Mouse (Mus musculus) urinary bladder, postnatal 4 days (tissue): ENCODE measurements around the gene Apaf1.

Source experiments
- DNase-seq, 2 experiments: peaks; one replicate each; pipeline ENCODE4 v3.0.0; 2021 to 2022; ENCODE audit warnings: low spot score in 2 of 2

Apaf1 gene

DNA sequence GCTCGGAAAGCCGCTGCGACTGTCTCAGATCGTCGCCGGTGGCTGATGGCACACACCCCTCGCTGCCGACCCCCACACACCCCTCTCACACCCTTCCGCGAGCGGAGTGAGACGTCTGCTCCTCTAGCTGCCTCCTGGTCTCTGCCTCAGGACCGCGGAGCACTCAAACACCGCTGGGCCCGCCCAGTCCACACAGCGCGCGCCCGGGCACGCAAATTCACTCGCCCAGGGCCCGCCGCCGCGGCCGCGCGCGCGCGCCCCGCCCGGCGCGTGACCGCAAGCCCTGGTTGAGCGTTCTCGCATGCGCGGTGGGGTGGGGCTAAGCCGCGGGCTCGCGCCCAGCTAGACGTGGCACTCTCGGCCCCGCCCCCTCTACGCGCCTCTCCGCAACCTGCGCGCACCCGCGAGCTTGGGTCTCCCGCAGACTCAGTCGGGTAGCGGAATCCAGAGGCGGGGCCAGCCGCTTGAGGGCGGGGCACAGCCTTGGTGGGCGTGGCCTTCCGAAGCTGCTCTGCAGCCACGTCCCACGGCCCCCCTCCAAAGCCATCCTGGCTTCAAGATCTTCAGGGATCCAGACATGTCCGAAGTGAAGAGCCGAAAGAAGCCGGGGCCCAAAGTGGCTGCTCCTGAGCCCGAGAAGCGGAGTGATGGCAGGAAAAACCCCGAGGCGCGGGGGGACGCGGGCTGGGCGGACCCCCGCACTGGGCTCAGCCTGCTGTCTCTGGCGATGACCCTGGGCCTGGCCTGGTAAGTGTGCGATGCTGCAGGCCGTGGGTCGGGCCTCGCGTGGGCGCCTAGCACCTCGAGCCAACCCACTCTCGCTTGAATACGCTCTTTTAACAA lies at the start of gene Apaf1, which contains the start of gene Ikbip:
Apaf1 (minus strand) TSS at position 221 of the 843 bp plus-strand sequence.
Ikbip (plus strand) TSS at position 391 of the 843 bp plus-strand sequence.
- DNase-seq, result peak; percentile 99 to 100

DNA sequence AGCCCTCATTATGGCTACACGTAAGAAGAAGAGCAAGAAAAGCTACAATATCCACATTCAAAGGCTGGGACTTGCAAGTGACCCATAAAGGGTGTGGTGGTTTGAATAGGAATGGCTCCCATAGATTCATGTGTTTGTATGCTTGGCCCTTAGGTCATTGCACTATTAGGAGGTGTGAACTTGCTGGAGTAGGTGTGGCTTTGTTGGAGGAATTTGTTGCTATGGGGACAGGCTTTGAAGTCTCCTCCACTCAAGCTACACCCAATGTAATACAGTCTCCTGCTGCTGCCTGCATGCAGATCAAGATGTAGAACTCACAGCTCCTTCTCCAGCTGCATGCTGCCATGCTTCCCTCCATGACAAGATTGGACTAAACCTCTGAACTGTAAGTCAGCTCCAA lies 49.0 kb upstream of the Apaf1 start:
- no peak for DNase-seq

DNA sequence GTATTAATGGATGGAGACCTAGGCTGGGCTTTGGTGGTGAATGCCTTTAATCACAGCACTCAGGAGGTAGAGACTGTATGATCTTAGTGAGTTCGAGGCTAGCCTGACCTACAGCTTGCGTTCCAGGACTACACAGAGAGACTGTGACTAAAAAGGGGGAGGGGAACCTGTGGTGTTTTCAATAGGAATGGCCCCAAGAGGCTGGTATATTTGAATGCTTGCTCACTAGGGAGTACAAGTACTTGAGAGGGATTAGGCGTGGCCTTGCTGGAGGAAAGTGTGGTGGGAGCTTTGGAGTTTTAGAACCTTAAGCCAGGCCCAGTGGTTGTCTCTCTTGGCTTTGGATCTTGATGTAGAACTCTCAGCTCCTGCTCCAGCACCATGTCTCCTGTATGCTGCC lies 48.2 kb upstream of the Apaf1 start:
- no peak for DNase-seq

- DNase-seq, result no peak
These were observed 46.1 kb upstream of the Apaf1 start for GRCm38 (mm10) chr10:91128551-91129160.

GRCm38 (mm10) chr10:91127395-91127794 lies 44.8 kb upstream of the Apaf1 start:
- no peak for DNase-seq

DNA sequence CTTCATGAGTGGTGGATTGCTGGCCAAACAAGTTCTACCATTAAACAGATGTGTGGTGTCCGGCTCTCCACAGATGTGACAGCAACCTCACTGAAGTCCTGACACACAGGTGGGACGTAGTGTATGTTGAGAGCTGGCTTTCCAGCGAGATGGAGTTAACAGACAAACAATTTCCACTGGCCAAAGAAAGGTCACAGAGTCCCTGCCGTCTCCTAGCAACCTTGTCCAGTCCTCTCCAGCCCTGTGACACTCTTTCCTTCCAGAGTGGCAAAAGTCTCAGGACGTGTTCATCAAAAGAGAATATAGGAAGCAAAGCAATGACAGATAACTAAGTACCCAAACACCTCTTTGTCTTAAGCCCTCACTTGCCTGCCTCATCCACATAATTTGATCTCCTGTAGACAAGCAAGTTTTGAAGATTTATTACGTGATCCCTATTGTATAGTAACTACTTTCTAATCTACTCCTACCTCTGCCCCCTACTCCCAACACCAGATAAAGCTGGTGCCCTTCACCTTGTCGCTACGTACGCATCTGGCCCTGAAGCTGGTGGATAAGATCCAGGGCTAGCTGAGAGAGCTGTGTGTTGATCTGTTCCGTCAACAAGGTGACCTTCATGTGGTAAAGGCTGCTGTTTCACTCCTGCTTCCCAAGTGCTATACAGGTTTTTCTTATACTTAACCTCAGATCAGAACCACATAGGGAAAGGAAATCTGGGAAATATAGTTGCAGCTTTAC lies 44.2 kb upstream of the Apaf1 start:
- no peak for DNase-seq

GRCm38 (mm10) chr10:91123828-91124822 lies 41.6 kb upstream of the Apaf1 start, which contains the start of gene Slc25a3:
Gene Slc25a3 (minus strand): TSS chr10:91124059.
- DNase-seq, result peak; percentile 97 to 98

- DNase-seq, result peak; percentile 30 to 63
These were observed 40.8 kb upstream of the Apaf1 start for GRCm38 (mm10) chr10:91123281-91123827.

GRCm38 (mm10) chr10:91122646-91123045 lies 40.1 kb upstream of the Apaf1 start:
- DNase-seq, result no peak

GRCm38 (mm10) chr10:91116958-91117357 lies 34.4 kb upstream of the Apaf1 start:
- DNase-seq, result no peak

- no peak for DNase-seq
These were observed 27.3 kb upstream of the Apaf1 start for GRCm38 (mm10) chr10:91109841-91110240.

DNA sequence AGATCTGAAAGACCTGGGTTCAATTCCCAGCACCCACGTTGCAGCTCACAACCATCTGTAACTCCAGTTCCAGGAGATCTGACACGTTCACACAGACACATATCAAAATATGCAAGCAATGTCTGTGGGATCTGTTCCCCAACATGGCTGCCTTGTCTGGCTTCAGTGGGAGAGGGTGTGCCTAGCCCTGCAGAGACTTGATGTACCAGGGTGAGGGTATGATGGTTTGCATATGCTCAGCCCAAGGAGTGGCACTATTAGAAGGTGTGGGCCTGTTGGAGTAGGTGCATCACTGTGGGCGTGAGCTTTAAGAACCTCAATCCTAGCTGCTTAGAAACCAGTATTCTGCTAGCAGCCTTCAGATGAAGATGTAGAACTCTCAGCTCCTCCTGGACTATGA lies 23.4 kb upstream of the Apaf1 start:
- no peak for DNase-seq

GRCm38 (mm10) chr10:91102799-91103590 lies 20.4 kb upstream of the Apaf1 start:
- no peak for DNase-seq

DNA sequence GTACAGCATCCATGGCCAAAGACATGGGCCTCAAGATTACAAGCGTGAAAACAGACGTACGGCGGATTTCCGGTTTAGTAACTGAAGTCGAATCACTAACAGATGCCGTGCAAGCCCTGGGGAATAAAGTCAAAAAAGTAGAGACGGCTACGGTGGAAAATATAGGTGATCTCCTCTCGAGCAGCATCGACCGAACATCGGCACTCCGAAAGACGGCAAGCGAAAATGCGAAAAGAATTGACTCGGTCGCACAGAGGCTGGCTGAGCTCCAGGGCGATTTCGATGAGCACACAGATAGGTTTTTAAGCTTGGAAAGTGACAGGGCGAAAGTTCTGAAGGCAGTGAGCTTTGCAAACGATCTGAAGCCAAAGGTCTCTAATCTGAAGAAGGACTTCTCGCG lies 19.4 kb upstream of the Apaf1 start:
- no peak for DNase-seq

DNA sequence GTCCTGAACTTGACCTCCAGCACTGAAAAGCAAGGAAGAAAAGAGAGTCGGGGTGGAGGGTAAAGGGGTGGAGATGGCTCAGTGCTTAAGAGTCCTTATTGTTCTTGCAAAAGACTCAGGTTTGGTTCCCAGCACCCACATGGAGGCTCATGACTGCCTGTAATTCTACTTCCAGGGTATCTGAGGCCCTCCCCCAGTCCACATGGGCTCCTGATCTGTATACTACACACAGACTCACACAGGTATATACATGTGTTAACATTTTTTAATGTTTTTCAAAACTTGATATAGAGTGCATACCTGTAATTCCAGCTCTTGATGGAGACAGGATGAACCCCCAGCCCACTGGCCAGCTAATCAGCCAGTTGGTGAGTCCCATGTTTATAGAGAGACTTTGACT lies 17.5 kb upstream of the Apaf1 start:
- DNase-seq, result no peak

- no peak for DNase-seq
These were observed 15.5 kb upstream of the Apaf1 start for GRCm38 (mm10) chr10:91098056-91098455.

- no peak for DNase-seq
These were observed 11.9 kb upstream of the Apaf1 start for GRCm38 (mm10) chr10:91094251-91095104.

GRCm38 (mm10) chr10:91092812-91093211 lies 10.2 kb upstream of the Apaf1 start:
- no peak for DNase-seq

GRCm38 (mm10) chr10:91083393-91083927 lies 890 bp upstream of the Apaf1 start:
- no peak for DNase-seq
